Mouse (Mus musculus) layer of hippocampus, adult 2 months (tissue): ENCODE data around the gene Mrpl14. TPM values are rescaled to one million over a fixed set of nuclear protein-coding genes. Genes with fewer than 3 reads are reported as not detected.
A peak's percentile ranks its signal among the peaks of the same experiment; 100 is the strongest.

Experiments
- DNase-seq, 2 experiments: peaks; one replicate each; pipeline ENCODE4 v3.0.0; 2022; ENCODE audit warnings: low spot score in 2 of 2
- H3K27ac ChIP-seq: fragments of 200-600 bp; 2 replicates; pipeline ENCODE4 v1.8.1; 2022
- H3K4me3 ChIP-seq: fragments of 200-600 bp; 2 replicates; pipeline ENCODE4 v1.8.1; 2022; ENCODE audit warnings: mild to moderate bottlenecking
- CTCF ChIP-seq: fragments of 200-600 bp; conservative IDR thresholded peaks from 2 replicates; pipeline ENCODE4 v1.8.1; 2022; ENCODE audit warnings: antibody characterized with exemption, mild to moderate bottlenecking, moderate library complexity
- total RNA-seq, 2 experiments: library from RNA; stranded (reverse); gene quantifications; 2 replicates each; pipeline ENCODE4 v1.2.3; 2021

Mrpl14 gene
- total RNA-seq, 2 experiments from 2014 or later: 34.8 to 43.5 TPM

DNA sequence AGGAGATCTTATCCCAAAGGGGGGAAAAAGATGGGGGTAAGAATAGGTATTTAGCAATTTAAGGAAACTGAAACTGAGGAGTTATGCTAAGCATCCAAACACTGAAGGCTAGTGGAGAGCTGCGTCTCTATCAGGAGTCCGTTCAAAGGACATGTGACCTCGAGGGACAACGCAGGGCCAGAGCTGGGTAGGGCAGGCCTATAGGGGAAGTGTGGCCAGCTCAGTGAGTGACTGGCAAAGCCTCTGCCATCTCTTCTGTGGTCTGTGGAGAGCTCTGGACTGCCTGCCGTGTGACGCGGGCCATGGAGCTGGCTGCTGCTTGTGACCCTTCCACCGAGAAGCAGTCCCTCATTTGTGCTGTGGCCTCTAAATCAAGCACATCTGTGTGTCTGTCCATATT, 24.3 kb downstream of the Mrpl14 start:
- no peak overlapping the region for H3K27ac ChIP-seq
- H3K4me3 ChIP-seq: no peak overlapping the region
- no peak for DNase-seq
- no peak for TF ChIP-seq CTCF

- no peak for DNase-seq
- Histone ChIP-seq H3K27ac (no peak overlapping the region), H3K4me3 (no peak overlapping the region)
- TF ChIP-seq CTCF: no peak
These were observed 25.4 kb downstream of the Mrpl14 start for GRCm38 (mm10) chr17:45711525-45711924.

- H3K27ac ChIP-seq: no peak overlapping the region
- peak; percentile 77 to 84 for DNase-seq
- H3K4me3 ChIP-seq: no peak overlapping the region
- peak; percentile 96 for TF ChIP-seq CTCF
These were observed 32.2 kb downstream of the Mrpl14 start for GRCm38 (mm10) chr17:45718323-45718722.

GRCm38 (mm10) chr17:45723732-45724573, 37.8 kb downstream of the Mrpl14 start:
- peak; percentile 75 to 85 for DNase-seq
- TF ChIP-seq CTCF: peak; percentile 97
- Histone ChIP-seq H3K27ac (peak overlapping the region; percentile 77), H3K4me3 (peak overlapping the region; percentile 57)

- Histone ChIP-seq H3K4me3 (no peak overlapping the region), H3K27ac (no peak overlapping the region)
- DNase-seq: no peak
- TF ChIP-seq CTCF: no peak; the same call in 1 of the 2 replicates
These were observed 38.4 kb downstream of the Mrpl14 start for GRCm38 (mm10) chr17:45724574-45724921.

GRCm38 (mm10) chr17:45726249-45726648, 40.1 kb downstream of the Mrpl14 start:
- DNase-seq: no peak
- no peak for TF ChIP-seq CTCF
- Histone ChIP-seq H3K27ac (no peak overlapping the region), H3K4me3 (no peak overlapping the region)

GRCm38 (mm10) chr17:45727481-45727880, 41.4 kb downstream of the Mrpl14 start:
- no peak for TF ChIP-seq CTCF
- Histone ChIP-seq H3K4me3 (no peak overlapping the region), H3K27ac (no peak overlapping the region)
- DNase-seq: no peak

DNA sequence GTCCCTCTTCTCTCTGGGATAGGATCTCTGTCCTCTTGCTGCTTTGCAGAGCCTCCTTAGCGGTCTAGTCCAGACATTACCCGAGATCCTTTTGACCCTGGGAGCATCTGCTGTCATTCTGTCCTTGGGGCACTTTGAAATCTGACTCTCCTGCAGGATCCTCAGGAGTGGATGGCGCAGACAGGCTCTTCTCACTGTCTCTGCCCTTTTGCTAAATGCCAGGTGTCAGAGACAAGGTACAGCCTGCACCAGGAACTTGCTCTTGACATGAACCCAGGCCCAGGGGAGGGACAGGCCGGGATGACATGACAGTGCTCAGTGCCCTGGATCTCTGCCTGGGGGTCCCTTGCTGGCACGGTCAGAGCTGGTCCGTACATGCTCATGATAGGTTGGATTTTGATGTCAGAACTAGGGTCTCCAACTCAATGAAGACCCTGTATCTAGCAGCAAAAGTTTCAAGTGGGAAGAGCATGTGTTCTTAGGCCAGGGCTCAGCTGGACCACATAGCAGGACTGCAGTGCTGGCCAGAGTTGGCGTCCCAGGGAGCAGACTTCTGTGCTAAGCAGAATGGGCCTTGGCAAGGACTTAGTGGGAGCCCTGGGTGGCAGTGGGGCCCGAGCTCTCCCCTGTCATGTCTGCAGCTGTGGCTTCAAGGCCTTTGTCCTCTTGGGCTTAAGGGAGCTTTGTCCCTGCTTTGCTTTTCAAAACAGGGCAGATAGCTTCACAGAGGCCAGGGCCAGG, 42.0 kb downstream of the Mrpl14 start:
- no peak for TF ChIP-seq CTCF
- no peak overlapping the region for H3K4me3 ChIP-seq

DNA sequence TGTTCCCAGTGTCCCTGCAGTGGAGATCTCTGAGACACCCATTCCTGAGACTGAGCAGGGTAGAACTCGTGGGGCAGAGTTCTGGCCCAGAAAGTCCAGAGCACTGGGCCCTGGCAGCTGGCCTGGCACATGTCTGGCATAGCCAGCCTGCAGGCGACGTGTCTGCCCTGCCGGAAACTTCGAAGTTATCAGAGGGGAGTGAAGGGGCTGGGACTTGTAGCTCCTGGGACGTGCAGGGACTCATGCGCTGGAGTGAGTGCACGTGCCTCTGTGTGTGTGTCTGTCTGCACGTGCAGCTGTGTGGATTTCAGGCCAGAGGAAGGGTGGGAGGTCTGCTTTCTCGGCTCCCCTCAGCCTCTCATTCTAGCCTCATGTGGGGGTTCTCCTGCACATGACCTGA, 43.3 kb downstream of the Mrpl14 start:
- Histone ChIP-seq H3K4me3 (no peak overlapping the region), H3K27ac (no peak overlapping the region)
- DNase-seq: no peak
- TF ChIP-seq CTCF: no peak

More for the DNA sequence above, 42.0 kb downstream of the Mrpl14 start:
- no peak overlapping the region for H3K27ac ChIP-seq
- DNase-seq: no peak

DNA sequence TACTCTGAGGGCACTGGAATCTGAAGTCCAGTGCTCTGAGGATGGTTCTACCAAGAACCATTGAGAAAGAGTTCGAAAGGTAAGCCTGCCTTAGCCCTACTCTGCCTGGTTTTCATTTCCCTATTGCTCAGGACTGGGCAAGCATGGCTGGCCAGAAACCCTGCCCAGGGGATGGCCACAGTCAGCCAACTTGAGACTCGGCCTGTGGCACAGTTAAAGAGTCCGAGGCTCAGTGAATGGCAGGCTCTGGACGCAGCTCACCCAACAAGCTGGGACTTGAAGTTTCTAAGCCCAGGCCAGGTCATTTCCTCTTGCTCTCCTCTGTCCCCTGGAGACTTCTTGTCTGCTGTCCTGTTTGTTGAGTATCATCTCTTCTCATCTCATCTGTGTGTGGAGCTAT, 44.6 kb downstream of the Mrpl14 start:
- no peak for TF ChIP-seq CTCF

DNA sequence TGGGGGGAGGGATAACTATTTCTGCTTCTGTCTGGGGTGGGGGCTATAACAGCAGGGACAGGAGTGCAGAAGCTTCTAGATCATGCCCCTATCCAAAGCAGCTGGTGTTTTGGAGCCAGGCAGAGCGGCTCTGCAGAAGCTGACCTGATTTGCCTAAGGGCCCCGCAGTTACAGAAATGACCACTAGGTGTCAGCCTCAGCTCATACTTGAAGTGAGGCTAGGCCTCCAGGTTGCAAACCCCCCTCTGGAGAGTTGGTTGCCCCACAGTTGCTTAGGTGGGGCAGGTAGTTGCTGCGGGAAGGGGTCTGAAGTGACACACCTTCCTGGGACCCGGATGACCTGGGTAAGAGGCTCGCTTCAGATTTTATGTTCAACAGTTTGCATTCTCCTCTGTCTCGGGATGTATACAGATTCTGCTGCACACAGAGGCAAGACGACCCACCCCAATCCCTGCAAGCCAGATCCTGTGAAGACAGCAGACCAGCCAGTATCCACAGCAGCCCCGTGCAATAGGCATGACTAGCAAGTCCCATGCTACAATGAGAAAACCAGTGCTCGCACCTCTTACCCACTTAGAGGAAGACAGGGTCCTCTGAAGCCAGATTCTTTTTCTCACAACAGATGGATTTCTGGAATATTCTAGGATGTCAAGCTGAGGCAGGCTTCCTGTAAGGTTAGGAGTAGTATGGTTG, 45.2 kb downstream of the Mrpl14 start:
- TF ChIP-seq CTCF: peak; percentile 98
- DNase-seq: peak; percentile 84 to 92
- no peak overlapping the region for H3K4me3 ChIP-seq
- peak overlapping the region; percentile 46; the same call in 1 of the 2 replicates for H3K27ac ChIP-seq

More for the DNA sequence above, 44.6 kb downstream of the Mrpl14 start:
- Histone ChIP-seq H3K27ac (peak overlapping the region; percentile 46; the same call in 1 of the 2 replicates), H3K4me3 (no peak overlapping the region)
- DNase-seq: no peak

- H3K27ac ChIP-seq: peak overlapping the region; percentile 82
- no peak for DNase-seq
- no peak for TF ChIP-seq CTCF
- H3K4me3 ChIP-seq: peak overlapping the region; percentile 39
These were observed 47.1 kb downstream of the Mrpl14 start for GRCm38 (mm10) chr17:45733038-45733734.
